Mouse (Mus musculus) left cerebral cortex, adult 8-10 months (tissue): ENCODE data around the gene Cks1brt. TPM values are rescaled to one million over a fixed set of nuclear protein-coding genes. Genes with fewer than 3 reads are reported as not detected.
A peak's percentile ranks its signal among the peaks of the same experiment; 100 is the strongest.
"Not testable (repeated sequence)": the region's sequence is repeated elsewhere in the genome, so short reads cannot be mapped to it uniquely, and the experiment has no call there.

ENCODE experiments used
- DNase-seq, 2 experiments: peaks; one replicate each; pipeline ENCODE4 v3.0.0; 2022; ENCODE audit warnings: low spot score in 2 of 2
- microRNA-seq, 2 experiments: library from miRNA; unstranded; fragments of <30 nt; microRNA quantifications; one replicate each; pipeline ENCODE4 v1.2.0; 2022
- total RNA-seq, 4 experiments: library from RNA; stranded (reverse); gene quantifications; 2 replicates each; pipeline ENCODE4 v1.2.4; 2022

Gene Cks1brt
- not detected for total RNA-seq

DNA sequence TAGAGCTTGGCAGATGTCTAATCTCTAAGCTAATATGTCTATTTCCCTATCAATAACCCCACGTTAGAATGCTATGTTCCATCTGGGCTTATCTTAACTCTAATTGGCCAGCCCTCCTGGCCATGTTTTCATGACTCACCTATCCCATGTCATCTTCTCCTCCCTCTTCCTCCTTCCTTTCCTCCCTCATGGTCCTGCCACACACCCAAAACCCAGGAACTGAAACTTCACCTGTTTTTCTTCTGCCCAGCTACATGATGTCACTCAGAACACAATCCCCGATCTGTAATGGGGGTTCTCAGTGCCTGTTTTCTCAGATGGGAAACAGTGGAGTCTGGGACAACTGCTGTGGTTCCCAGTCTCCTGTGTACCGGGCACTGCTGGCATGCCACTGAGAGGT is at the start of gene Cks1brt:
Gene Cks1brt (plus strand): TSS at position 301 of the 400 bp plus-strand sequence.
- no peak for DNase-seq

DNA sequence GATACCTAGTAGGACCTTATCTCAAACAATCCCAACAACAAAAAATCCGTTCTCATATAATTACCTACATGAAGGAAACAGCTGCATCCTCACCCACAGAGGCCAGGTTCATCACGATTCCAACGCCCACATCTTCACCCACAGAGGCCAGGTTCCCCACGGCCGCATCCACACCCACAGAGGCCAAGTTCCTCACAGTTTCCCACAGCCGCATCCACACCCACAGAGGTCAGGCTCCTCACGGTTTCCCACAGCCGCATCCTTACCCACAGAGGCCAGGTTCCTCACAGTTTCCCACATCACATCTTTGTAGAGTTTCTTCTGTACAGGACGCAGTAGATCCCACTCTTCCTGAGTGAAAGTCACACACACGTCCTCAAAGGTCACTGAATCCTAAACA is 38.5 kb upstream of the Cks1brt start:
- no peak for DNase-seq

DNA sequence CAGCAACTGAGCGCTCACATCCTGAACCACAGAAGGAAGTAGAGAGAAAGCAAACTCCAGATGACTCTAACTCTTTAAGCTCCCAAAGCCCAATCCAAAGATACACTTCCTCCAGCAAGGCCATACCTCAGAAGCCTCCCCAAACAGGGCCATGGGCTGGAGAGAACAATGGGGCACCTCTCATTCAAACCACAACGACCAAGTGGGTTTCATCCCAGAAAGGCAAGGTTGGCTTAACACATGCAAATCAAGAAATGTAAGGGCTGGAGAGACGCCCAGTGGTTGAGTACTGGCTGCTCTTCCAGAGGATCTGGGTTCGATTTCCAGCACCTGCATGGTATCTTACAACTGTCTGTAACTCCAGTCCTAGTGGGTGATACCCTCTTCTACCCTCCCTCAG is 36.2 kb upstream of the Cks1brt start:
- DNase-seq: no peak

DNA sequence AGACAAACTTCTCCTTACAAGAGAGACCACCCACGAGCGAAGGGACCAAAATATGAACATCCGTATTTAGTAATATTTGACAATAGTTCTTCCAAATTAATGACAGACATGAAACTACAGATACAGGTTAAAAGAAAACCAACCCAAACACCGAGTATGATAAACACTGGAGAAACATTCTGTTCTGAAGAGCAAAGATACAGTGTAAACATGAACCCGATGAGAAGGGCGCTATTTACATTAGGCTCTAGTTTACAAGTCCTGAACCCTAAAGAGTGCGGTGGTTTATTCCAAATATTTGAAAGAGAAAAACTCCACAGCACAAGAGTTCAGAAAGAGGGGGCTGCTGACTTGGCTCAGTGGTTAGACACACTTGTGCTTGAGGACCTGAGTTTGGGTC is 34.7 kb upstream of the Cks1brt start:
- no peak for DNase-seq

DNA sequence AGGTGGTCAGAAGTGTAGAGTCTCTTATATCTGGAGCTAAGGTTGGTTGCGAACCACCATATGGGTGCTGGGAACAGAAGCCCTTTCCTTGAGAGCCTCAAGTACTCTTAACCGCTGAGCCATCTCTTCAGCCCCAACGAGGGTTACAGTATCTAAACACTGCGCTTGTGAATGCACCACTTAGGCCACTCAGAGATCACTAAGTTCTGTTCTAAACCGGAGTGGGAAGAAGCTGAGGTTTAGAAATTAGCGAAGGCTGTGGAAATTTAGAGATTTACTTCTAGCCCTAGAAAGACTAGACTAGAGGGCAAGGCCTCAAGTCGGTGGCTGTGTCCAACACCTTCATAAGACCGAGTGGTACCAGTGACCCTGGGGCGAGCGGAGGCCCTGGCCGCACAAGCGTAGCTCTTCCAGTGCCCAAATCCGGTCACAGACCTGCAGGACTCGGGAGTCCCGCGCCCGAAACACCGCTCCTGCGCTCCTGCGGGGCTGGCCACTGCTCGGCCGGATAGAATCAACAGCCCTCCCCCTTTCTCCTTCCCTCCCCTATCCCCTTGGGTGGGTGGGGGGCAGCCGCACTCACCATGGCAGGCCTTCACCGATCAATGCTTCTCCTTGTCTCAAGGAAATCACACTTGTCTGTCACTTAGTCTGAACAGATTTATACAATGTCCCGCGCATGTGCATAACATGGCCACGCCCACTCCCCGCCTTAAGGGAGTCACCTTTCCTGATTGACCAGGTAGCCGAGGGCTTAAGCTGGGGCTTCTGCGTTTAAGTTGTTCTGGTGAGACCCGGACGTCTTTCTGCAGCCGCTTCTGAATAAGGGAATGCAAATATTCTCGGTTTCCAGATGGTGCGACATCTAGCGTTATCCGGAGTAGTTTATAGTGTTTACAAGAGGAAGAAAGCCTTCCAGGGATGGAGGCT is 32.4 kb upstream of the Cks1brt start:
- peak; percentile 68 to 85 for DNase-seq

DNA sequence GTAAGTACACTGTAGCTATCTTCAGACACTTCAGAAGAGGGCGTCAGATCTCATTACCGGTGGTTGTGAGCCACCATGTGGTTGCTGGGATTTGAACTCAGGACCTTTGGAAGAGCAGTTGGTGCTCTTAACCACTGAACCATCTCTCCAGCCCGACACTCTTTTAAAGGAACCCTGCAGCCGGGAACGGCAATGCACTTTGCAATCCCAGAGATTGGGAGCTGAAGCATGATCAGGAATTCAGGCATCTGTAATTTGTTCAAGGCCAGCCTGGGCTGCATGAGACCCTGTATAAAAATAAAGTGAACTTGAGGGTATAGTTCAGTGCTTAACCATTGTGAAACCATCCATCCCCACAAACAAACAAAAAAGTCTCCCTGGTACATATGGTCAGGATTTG is 31.5 kb upstream of the Cks1brt start:
- not testable (repeated sequence) for DNase-seq

DNA sequence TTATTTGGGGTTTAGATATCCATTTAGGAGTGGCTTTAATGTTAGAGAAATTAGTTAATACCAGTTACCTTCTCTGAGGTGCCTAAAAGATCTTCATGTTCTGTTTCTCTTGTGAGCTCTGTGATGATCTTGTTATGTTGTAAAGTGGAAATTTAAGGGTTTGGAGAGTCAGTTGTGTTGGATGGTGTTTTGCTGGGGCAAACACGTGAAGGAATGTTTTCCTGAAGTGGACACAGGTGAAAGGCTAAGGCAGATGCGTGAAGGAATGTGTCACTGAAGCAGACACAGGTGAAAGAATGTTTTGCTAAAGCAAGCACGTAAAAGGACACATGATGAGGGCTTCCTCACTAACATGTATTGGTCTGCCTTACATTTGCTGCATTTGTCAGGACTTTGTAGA is 28.7 kb upstream of the Cks1brt start, which contains the start of gene Zfp791:
Gene Zfp791 (minus strand): TSS at position 101 of the 400 bp plus-strand sequence.
- DNase-seq: no peak

DNA sequence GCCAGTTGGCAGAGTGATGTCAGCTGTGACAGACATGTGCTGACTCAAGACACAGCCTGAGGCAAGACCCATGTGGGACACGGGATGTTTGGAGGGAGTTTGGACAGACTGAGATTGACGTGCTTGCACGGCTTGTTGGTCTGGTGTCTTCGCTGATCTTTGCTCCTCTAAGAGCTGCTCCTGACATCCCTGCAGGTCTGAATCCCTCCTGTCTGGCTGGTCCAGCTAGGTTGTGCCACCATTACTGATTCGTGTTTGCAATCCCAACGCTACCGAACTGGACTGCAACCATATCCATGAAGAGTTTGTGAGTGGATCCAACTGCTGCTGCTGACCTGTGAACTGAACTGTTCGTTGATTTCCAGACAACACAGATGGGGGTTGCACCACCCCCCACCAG is 28.0 kb upstream of the Cks1brt start:
- DNase-seq: no peak

DNA sequence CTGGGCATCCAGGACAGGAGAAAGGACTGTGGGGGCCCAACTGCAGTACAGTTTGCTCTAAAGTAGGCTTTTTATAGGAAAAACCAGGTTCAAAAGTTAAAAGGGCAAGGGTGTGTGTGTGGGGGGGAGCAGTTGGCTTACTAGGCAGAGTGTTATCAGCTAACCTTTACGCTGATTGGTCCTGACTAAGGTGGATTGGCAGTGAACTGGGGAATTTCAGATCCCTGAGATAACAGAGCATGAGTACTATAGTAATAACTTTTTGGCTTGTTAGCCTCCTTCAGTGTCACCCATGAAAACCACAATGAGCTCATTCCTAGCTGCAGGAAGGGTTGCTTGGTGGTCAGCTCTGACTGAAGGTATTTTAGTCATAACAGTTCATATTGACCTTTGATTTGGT is 19.4 kb upstream of the Cks1brt start:
- DNase-seq: no peak

DNA sequence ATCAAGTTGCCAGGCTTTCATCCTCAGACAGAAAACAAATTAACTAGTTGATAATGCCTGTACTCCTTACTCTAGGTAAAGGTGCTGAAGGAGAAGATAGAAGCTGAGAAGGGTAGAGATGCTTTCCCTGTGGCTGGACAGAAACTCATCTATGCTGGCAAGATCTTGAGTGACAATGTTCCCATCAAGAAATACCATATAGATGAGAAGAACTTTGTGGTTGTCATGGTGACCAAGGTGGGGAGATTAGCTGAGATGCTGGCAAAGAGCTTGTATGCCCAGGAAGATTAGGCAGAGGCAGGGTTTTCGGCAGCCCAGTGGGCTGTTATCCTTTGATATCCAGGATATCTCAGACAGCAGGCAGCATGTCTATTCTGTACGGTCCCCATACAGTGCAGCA is 16.0 kb upstream of the Cks1brt start:
- DNase-seq: not testable (repeated sequence)

DNA sequence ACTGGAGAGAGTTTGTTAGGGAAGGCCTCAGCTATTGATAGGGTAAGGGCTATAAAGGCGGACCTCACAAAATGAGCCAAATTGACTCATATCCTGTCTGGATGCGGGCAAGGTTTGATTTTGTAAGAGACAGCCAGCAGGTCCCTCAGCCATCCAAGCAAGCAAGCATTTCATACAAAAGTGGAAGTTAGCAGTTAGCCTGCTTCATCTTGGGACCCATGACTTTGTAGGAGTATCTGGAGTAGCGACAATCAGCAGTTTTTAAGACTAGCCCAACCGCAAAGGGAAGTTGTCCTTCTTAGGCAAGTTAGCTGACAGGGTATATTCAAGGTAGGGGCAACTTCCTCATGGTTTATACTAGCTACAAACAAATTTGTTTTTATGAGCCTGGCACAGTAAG is 9.2 kb upstream of the Cks1brt start:
- DNase-seq: no peak

DNA sequence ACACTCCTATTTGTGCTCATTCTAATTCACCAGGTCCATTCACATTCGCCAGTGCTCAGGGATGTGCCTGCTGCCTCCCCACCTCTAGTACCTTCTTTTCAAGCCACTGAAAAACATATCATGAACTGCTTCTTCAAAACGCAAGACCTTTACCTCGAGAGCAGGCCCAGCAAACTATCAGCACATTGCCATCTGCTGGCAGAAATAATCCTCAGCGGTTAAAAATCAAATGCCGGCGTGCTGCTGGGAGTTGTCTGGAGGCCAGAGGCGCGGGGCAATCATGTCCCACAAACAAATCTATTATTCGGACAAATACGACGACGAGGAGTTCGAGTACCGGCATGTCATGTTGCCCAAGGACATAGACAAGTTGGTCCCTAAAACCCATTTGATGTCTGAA is 19.6 kb downstream of the Cks1brt start:
- peak; percentile 7 to 19 for DNase-seq

DNA sequence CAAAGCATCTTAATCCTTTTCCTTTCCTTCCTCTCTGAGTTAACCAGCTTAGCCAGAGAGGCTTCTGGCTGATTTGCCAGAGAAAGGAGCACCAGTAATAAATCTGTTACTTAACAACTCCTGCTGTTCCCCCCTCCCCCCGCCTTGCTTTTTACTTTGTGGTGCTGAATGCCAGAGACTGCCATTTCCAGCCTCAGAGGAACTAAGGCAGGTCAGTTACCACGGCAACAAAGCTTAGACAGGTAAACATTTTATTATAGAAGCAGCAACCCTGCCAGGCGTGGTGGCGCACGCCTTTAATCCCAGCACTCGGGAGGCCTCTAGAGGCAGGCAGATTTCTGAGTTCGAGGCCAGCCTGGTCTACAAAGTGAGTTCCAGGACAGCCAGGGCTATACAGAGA is 24.2 kb downstream of the Cks1brt start:
- DNase-seq: peak in 1 of 2 experiments; percentile 11

DNA sequence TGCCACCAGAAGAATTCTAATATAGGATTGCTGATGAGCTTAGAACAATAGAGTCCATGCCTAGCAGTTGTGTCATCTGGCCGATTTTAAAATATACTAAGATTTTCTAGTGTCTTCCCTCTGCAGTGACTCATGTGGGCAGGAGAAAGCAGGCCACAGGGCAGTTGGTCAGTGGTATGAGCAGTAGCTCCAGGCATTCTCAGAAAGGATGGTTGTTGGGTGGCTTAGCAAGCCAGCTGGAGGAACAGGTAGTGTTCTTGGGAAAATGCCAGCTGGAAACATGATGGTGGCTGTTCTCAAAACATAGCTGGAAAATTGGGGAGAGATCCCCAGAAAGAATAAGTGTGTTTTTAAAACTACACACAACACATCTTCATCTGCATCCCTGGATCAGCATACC is 40.6 kb downstream of the Cks1brt start:
- no peak for DNase-seq

DNA sequence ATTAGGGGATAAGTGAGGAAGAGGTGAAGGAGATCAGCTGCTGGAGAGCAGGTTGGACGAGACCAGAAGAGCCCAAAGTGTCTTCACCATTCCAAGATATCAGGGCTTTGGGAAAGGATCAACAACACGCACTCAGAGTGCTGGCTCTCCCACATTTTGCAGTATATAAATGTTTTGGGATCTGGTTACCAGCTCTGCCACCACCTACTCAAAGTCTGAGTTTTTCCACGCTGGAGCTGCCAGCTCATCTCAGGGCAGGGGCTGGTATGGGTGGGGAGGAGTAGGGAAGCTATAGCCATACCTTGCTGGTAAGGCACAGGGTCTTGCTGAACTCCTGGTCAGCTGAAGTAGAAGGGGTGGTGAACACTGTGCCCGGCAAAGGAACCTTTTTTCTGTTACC is 68.5 kb downstream of the Cks1brt start:
- peak in 1 of 2 experiments; percentile 7 for DNase-seq

DNA sequence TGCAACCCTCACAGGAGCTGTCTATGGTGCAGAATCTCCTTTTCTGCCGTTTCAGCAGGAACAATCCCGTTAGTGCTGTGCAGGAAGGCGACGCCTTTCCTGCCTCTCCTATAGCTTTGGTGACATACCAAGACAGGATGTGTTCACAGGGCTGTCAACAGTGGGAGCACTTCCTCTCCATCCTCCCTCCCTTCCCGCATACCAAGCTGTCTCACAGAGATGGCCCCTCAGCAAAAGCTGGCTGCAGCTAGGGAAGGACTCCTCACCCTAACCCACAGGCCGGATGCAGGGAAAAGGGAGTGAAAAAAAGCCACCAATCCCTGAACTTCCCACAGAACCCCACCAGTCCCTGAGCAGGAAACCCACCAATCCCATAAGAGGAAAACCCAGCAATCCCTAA is 69.3 kb downstream of the Cks1brt start:
- DNase-seq: no peak

Small RNA genes within 50 kb of the gene (microRNA-seq; reads per million reads assigned to microRNA genes)
- 0 to 0.21 reads per million in 2 experiments for gene Gm23388

Other genes starting within 250 kb of the Cks1brt start
- not detected for gene Klf1, start 250.0 kb upstream of the Cks1brt start, total RNA-seq
- gene Dnase2a, start 243.4 kb upstream of the Cks1brt start, total RNA-seq: 10 to 100 TPM in 1 of 4 experiments, 1 to 10 TPM in 3; 5.0 to 12.2 (median 7.1) TPM
- 10 to 100 TPM; 69.1 to 76.7 (median 74.1) TPM for gene Mast1, start 214.6 kb upstream of the Cks1brt start, total RNA-seq
- 1 to 10 TPM; 1.2 to 1.5 (median 1.3) TPM for gene Rtbdn, start 204.9 kb upstream of the Cks1brt start, total RNA-seq
- gene Gm49661, start 182.5 kb upstream of the Cks1brt start, total RNA-seq: 1 to 10 TPM in 1 of 4 experiments, not detected in 3; 1.8 TPM
- gene Prdx2, start 182.3 kb upstream of the Cks1brt start, total RNA-seq: 100 to 1,000 TPM; 328 to 384 (median 347) TPM
- gene Rnaseh2a, start 182.2 kb upstream of the Cks1brt start, total RNA-seq: 10 to 100 TPM; 45.9 to 60.0 (median 49.6) TPM
- gene Junb, start 173.2 kb upstream of the Cks1brt start, total RNA-seq: 10 to 100 TPM; 39.3 to 88.9 (median 65.7) TPM
- gene Hook2, start 161.3 kb upstream of the Cks1brt start, total RNA-seq: 10 to 100 TPM in 2 of 4 experiments, 1 to 10 TPM in 2; 9.0 to 13.0 (median 10.3) TPM
- not detected for gene Best2, start 137.4 kb upstream of the Cks1brt start, total RNA-seq
- gene Asna1, start 126.6 kb upstream of the Cks1brt start, total RNA-seq: 100 to 1,000 TPM; 126 to 130 (median 127) TPM
- 100 to 1,000 TPM; 100 to 127 (median 115) TPM for gene Trir, start 125.1 kb upstream of the Cks1brt start, total RNA-seq
- gene Tnpo2, start 115.0 kb upstream of the Cks1brt start, total RNA-seq: 100 to 1,000 TPM; 134 to 186 (median 156) TPM
- gene Fbxw9, start 91.9 kb upstream of the Cks1brt start, total RNA-seq: 10 to 100 TPM; 20.1 to 22.0 (median 21.1) TPM
- not detected for gene Gm5741, start 83.9 kb upstream of the Cks1brt start, total RNA-seq
- gene Dhps, start 80.2 kb upstream of the Cks1brt start, total RNA-seq: 10 to 100 TPM; 63.5 to 75.3 (median 64.9) TPM
- 10 to 100 TPM; 51.1 to 64.5 (median 59.6) TPM for gene Wdr83os, start 71.2 kb upstream of the Cks1brt start, total RNA-seq
- 10 to 100 TPM; 20.0 to 35.2 (median 26.5) TPM for gene Wdr83, start 70.6 kb upstream of the Cks1brt start, total RNA-seq
- gene Man2b1, start 68.7 kb upstream of the Cks1brt start, total RNA-seq: 10 to 100 TPM; 33.3 to 74.2 (median 49.2) TPM
- 10 to 100 TPM in 1 of 4 experiments, 1 to 10 TPM in 3; 6.5 to 10.2 (median 8.2) TPM for gene Zfp791, start 28.8 kb upstream of the Cks1brt start, total RNA-seq
- gene Olfr371, start 74.1 kb downstream of the Cks1brt start, total RNA-seq: not detected
- 10 to 100 TPM; 25.7 to 30.9 (median 28.3) TPM for gene Orc6, start 147.7 kb downstream of the Cks1brt start, total RNA-seq
- gene Vps35, start 147.9 kb downstream of the Cks1brt start, total RNA-seq: 100 to 1,000 TPM; 121 to 134 (median 127) TPM
- gene Mylk3, start 234.4 kb downstream of the Cks1brt start, total RNA-seq: 1 to 10 TPM; 3.0 to 4.5 (median 3.5) TPM